Mouse (Mus musculus) hindlimb bud, embryonic 11.5 days (tissue): ENCODE data around the gene Smc1b.
A peak's percentile ranks its signal among the peaks of the same experiment; 100 is the strongest.

Experiments used
- DNase-seq: peaks from one replicate; pipeline ENCODE4 v3.0.0-alpha.2; 2012; ENCODE audit warnings: low read depth, low spot score; ENCODE audit errors: extremely low spot score

Gene Smc1b

GRCm38 (mm10) chr15:85131275-85132192, at the start of gene Smc1b, which contains the start of gene Ribc2:
TSS of gene Smc1b (minus strand) at chr15:85131964.
TSS of gene Ribc2 (plus strand) at chr15:85132078.
- DNase-seq = peak; percentile 69

- DNase-seq = no peak
Observed at GRCm38 (mm10) chr15:85180368-85180767, 48.6 kb upstream of the Smc1b start.

GRCm38 (mm10) chr15:85179528-85180180, 47.9 kb upstream of the Smc1b start:
- DNase-seq = no peak

- DNase-seq = no peak
Observed at GRCm38 (mm10) chr15:85178172-85178571, 46.4 kb upstream of the Smc1b start.

GRCm38 (mm10) chr15:85177576-85177975, 45.8 kb upstream of the Smc1b start:
- DNase-seq = peak; percentile 97

- no peak for DNase-seq
Observed at GRCm38 (mm10) chr15:85174060-85174459, 42.3 kb upstream of the Smc1b start.

DNA sequence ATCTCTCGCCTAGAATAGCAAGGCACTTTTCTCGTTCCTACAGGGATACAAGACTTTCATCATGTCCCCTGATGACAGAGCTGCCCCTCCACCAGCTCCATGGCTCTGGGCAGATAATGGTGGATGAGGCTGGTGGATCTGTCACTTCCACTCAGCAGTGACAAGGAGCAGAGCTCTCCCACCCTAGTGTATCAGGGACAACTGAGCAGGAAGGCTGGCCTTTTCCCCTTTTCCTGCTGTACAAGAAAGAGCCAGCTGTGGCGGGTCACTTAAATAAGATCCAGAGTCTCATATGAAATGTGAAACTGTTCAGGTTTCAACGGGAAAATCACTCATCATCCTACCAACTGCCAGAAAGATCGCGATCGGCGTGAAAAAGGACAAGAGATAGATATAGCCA, 41.7 kb upstream of the Smc1b start:
- DNase-seq = no peak

- no peak for DNase-seq
Observed at GRCm38 (mm10) chr15:85172054-85172453, 40.3 kb upstream of the Smc1b start.

- no peak for DNase-seq
Observed at GRCm38 (mm10) chr15:85167086-85167679, 35.4 kb upstream of the Smc1b start.

DNA sequence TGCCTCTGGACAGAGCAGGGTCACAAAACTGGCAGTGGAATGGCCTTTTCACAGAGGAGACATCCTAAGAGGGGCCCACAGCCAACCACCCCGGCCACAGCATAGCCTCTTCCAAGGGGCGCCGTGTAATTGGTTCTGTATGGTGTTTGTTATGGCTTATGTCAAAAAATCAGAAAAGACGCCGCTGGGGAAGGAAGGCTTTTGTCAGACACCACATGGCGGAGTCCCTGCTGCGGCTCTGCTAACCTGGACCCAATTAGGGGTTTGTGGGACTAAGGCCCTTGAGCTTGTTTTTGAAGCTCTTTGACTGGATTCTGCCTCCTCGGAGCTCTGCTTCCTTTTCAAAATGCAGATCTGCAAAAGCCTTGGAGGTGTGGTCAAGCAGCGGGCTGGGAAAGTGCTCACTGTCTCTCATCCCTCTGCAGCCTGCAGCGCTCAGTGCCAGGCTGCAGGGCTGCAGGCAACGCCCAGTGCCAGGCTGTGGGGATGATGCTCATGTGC, 34.7 kb upstream of the Smc1b start:
- no peak for DNase-seq

- no peak for DNase-seq
Observed at GRCm38 (mm10) chr15:85162693-85163663, 31.2 kb upstream of the Smc1b start.

- no peak for DNase-seq
Observed at GRCm38 (mm10) chr15:85161416-85161815, 29.7 kb upstream of the Smc1b start.

DNA sequence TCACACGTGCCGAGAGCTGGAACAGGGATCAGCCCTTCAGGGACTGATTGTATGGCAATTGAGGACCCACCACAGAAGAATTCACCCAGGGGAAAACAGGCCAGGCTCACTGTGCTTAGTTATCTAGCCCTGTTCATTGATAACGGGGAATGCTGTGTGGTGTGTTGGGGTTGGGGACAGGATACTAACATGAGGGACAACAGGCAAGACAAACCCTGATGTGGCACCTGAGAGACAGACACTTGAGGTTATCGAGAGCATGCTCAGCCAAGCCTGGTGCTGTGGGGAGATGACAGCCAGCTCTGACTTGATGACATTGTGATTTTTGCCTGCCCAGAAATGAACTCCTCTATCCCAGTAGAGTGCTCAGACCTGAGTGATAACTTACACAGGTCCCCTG, 24.4 kb upstream of the Smc1b start:
- DNase-seq = no peak

DNA sequence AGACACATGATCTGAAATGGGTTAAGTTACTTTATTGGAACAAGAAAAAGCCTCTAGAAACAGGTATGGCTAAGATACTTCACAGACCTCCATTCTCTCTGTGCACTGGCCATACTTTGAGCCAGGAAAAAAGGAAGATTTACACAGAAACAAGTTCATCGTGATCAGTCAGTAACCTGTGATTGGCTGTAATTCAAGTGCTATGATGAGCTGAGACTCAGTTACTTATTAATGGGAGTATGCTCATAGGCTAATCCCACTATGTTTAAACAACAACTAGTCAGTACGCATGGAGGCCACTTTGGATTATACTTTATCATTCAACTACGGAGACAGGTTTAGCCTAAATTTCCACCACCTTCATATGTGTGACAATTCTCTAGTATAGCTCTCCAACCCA, 22.3 kb upstream of the Smc1b start:
- DNase-seq = no peak

DNA sequence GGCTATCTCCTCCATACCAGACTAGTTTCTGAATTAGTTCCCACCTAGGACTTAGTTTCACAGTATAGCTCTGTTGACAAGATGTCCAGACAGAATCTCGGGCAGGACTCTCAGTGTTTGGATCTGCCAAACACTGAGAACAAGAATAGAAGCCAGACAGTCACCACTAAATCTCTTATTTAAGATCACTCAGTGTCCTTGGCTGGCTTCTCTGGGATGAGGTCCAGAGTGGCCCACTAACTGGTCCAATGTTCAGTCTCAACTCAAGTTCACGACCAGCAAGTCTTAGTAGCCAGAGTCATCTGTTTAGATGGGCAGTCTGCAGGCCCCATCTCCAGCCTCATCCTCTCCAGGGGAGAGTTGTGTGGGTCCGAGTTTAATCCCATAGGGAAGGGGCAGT, 20.8 kb upstream of the Smc1b start:
- DNase-seq = no peak

- DNase-seq = no peak
Observed at GRCm38 (mm10) chr15:85151433-85151918, 19.7 kb upstream of the Smc1b start.

DNA sequence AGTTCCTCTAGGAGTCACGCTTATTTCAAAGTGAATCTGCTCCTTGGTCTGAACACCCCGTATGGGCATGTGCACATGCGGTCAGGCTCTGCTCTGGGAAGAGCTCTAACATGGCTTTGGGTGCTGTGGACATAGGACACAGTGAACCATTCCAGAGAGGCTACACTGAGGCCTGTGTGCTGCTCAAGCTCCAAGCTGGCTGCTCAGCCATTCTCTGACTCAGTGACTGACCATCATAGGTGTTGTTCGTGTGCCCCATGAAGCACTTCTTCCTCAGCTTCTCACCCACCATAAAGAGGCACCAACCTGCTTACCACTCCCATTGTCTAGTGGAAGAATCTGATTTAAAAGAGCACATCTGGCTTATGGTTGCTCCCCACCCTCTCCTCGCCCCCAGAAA, 12.5 kb upstream of the Smc1b start:
- DNase-seq = no peak

DNA sequence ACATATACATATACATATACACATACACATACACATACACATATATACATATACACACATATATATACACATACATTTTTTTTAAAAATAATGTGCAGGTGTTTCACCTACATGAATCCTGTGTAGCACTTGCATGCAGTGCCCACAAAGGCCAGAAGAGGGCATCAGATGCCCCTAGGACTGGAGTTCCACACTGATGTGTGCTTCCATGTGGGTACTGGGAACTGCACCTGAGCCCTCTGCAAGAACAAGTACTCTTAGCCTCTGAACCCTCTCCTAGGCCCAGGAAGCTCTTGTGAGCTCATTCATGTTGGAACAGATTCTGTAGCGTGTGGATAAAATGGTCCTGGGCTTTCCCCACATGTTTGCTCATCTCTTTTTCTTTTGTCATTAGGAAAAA, 12.0 kb upstream of the Smc1b start:
- no peak for DNase-seq

DNA sequence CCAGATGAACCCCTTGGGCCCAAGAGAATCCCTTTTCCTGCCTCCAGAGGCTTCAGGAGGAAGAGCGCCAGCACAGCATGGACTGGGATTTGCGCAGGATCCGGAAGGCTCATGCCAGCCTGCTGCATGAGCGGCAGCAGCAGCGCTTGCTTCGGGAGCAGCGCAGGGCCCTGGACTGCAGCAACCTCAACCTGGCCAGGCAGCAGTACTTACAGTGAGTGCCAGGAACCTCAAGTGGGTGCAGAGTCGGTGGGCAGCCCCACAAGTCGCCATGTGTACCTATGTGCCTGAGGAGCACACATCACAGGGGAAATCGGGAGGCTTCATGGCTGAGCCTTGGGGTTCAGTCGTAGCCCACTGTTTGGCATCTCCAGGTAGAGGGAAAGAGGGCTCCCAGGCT, 11.4 kb upstream of the Smc1b start:
- DNase-seq = no peak

DNA sequence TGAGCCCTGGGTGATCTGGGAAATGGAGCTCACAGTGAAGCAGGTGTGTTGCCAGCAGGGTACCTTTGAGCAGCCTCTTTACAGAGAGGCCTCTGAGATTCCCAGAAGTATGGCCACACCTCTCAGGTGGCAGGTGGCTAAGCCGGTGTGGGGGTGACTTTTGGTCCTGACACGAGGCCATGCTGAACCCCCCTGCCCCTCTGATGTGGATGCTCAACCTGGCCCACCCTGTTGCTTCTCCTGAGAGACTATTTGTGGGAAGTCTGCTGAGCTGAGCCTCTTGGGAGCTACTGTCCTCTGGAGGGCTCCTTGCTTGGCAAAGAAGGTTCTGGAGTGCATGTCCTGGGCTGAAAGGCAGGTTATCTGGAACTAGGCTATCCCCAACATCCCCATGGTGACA, 10.7 kb upstream of the Smc1b start:
- no peak for DNase-seq
